Mouse (Mus musculus) CH12.LX (cell line): ENCODE measurements around the gene Narf. TPM values are rescaled to one million over a fixed set of nuclear protein-coding genes. Genes with fewer than 3 reads are reported as not detected.

Source experiments
- DNase-seq: peaks from one replicate; pipeline ENCODE4 v3.0.0-alpha.2; 2013; ENCODE audit errors: extremely low read depth
- H3K27ac ChIP-seq: 2 replicates; pipeline ENCODE4 v1.5.1; 2012; ENCODE audit warnings: low read depth, mild to moderate bottlenecking, control low read depth, moderate library complexity; ENCODE audit not compliant: insufficient read depth
- H3K27me3 ChIP-seq: replicated peaks from 2 replicates; pipeline ENCODE3; 2012; ENCODE audit warnings: inconsistent platforms
- H3K36me3 ChIP-seq, 2 experiments: replicated peaks in 1 of 2; 2 replicates each; pipeline versions ENCODE3 to v1.6.1; 2012; ENCODE audit warnings: inconsistent platforms in 1 of 2, low read length in 1 of 2, mild to moderate bottlenecking in 1 of 2, mixed read lengths in 1 of 2, moderate library complexity in 1 of 2; ENCODE audit not compliant: control insufficient read depth in 1 of 2, insufficient read depth in 1 of 2
- H3K4me1 ChIP-seq, 2 experiments: 2 replicates each; pipeline ENCODE4 v1.6.1; 2012; ENCODE audit warnings: inconsistent platforms in 1 of 2, moderate library complexity in 1 of 2; ENCODE audit not compliant: insufficient read depth in 2 of 2, control insufficient read depth in 1 of 2
- H3K4me2 ChIP-seq: 2 replicates; pipeline ENCODE4 v1.6.1; 2012; ENCODE audit warnings: low read depth, mild to moderate bottlenecking, control low read depth; ENCODE audit not compliant: poor library complexity, insufficient read depth, severe bottlenecking
- H3K4me3 ChIP-seq, 3 experiments: fragments of 150-350 bp in 1 of 3; sonication (generic) in 1 of 3; replicated peaks in 1 of 3; 2 replicates each; pipeline versions ENCODE3 to v1.5.1; 2011 to 2012; ENCODE audit warnings: low read depth in 2 of 3, low read length in 2 of 3, mild to moderate bottlenecking in 2 of 3, moderate library complexity in 2 of 3, control low read depth in 1 of 3, improper control_type of control experiment in 1 of 3, inconsistent platforms in 1 of 3, mixed read lengths in 1 of 3; ENCODE audit not compliant: poor library complexity in 1 of 3
- H3K79me2 ChIP-seq: replicated peaks from 2 replicates; pipeline ENCODE4 v1.6.1; 2012; ENCODE audit warnings: mild to moderate bottlenecking, moderate library complexity; ENCODE audit not compliant: control insufficient read depth, poor library complexity, insufficient read depth, severe bottlenecking; ENCODE audit errors: extremely low read depth
- H3K9ac ChIP-seq: 2 replicates; pipeline ENCODE4 v1.6.1; 2012; ENCODE audit warnings: low read depth, mild to moderate bottlenecking, control low read depth, moderate library complexity; ENCODE audit not compliant: insufficient read depth
- H3K9me3 ChIP-seq: replicated peaks from 2 replicates; pipeline ENCODE3; 2012; ENCODE audit warnings: low read length, inconsistent platforms, mixed read lengths
- BHLHE40 ChIP-seq: IDR thresholded peaks from 2 replicates; pipeline ENCODE4 v1.6.1; 2011; ENCODE audit warnings: mild to moderate bottlenecking, low read depth, low read length, improper control_type of control experiment
- CHD2 ChIP-seq: IDR thresholded peaks from 2 replicates; pipeline ENCODE4 v1.6.1; 2011; ENCODE audit warnings: low read length, improper control_type of control experiment
- E2F4 ChIP-seq: IDR thresholded peaks from 2 replicates; pipeline ENCODE4 v1.6.1; 2011; ENCODE audit warnings: low read depth, low read length, improper control_type of control experiment; ENCODE audit not compliant: insufficient replicate concordance
- ELF1 ChIP-seq: IDR thresholded peaks from 2 replicates; pipeline ENCODE4 v1.6.1; 2014; ENCODE audit warnings: low read depth, mild to moderate bottlenecking, inconsistent platforms, low read length, improper control_type of control experiment
- HCFC1 ChIP-seq: IDR thresholded peaks from 2 replicates; pipeline ENCODE4 v1.6.1; 2012; ENCODE audit warnings: low read depth, mild to moderate bottlenecking, inconsistent platforms, low read length, improper control_type of control experiment
- IRF4 ChIP-seq: IDR thresholded peaks from 2 replicates; pipeline ENCODE4 v1.6.1; 2014; ENCODE audit warnings: low read depth, mild to moderate bottlenecking, inconsistent platforms, low read length, improper control_type of control experiment
- KAT2A ChIP-seq: IDR thresholded peaks from 2 replicates; pipeline ENCODE4 v1.6.1; 2012; ENCODE audit warnings: low read length, improper control_type of control experiment, inconsistent platforms; ENCODE audit not compliant: insufficient replicate concordance
- MAFK ChIP-seq: IDR thresholded peaks from 2 replicates; pipeline ENCODE4 v1.6.1; 2011; ENCODE audit warnings: low read length, improper control_type of control experiment; ENCODE audit not compliant: insufficient replicate concordance
- MAX ChIP-seq: IDR thresholded peaks from 2 replicates; pipeline ENCODE4 v1.6.1; 2011; ENCODE audit warnings: low read length, improper control_type of control experiment
- MAZ ChIP-seq: IDR thresholded peaks from 2 replicates; pipeline ENCODE4 v1.6.1; 2012; ENCODE audit warnings: low read depth, mild to moderate bottlenecking, inconsistent platforms, low read length, improper control_type of control experiment, moderate library complexity
- MXI1 ChIP-seq: IDR thresholded peaks from 2 replicates; pipeline ENCODE4 v1.6.1; 2011; ENCODE audit warnings: mild to moderate bottlenecking, low read depth, low read length, improper control_type of control experiment
- MYC ChIP-seq: IDR thresholded peaks from 2 replicates; pipeline ENCODE4 v1.6.1; 2011; ENCODE audit warnings: low read depth, mild to moderate bottlenecking, improper control_type of control experiment, low read length
- NELFE ChIP-seq: IDR thresholded peaks from 2 replicates; pipeline ENCODE4 v1.6.1; 2011; ENCODE audit warnings: low read depth, low read length, improper control_type of control experiment
- NRF1 ChIP-seq: IDR thresholded peaks from 2 replicates; pipeline ENCODE4 v1.6.1; 2014; ENCODE audit warnings: low read depth, mild to moderate bottlenecking, inconsistent platforms, low read length, improper control_type of control experiment, moderate library complexity
- PAX5 ChIP-seq: IDR thresholded peaks from 2 replicates; pipeline ENCODE4 v1.6.1; 2012; ENCODE audit warnings: low read length, inconsistent platforms, mixed read lengths
- POLR2A ChIP-seq: IDR thresholded peaks from 2 replicates; pipeline ENCODE4 v1.6.1; 2011; ENCODE audit warnings: low read depth, mild to moderate bottlenecking, improper control_type of control experiment, low read length
- POLR2AphosphoS2 ChIP-seq: IDR thresholded peaks from 2 replicates; pipeline ENCODE4 v1.6.1; 2011; ENCODE audit warnings: low read depth, low read length, improper control_type of control experiment
- RAD21 ChIP-seq: IDR thresholded peaks from 2 replicates; pipeline ENCODE4 v1.6.1; 2011; ENCODE audit warnings: low read depth, mild to moderate bottlenecking, low read length, improper control_type of control experiment, moderate library complexity
- SMC3 ChIP-seq: IDR thresholded peaks from 2 replicates; pipeline ENCODE4 v1.6.1; 2011; ENCODE audit warnings: low read depth, low read length, improper control_type of control experiment
- TCF12 ChIP-seq: IDR thresholded peaks from 2 replicates; pipeline ENCODE4 v1.6.1; 2014; ENCODE audit warnings: low read depth, mild to moderate bottlenecking, inconsistent platforms, low read length, improper control_type of control experiment
- USF1 ChIP-seq: IDR thresholded peaks from 2 replicates; pipeline ENCODE4 v1.6.1; 2014; ENCODE audit warnings: low read depth, mild to moderate bottlenecking, inconsistent platforms, low read length, improper control_type of control experiment
- USF2 ChIP-seq: conservative IDR thresholded peaks from 2 replicates; pipeline ENCODE4 v1.6.1; 2011; ENCODE audit warnings: low read depth, low read length, improper control_type of control experiment
- ZC3H11A ChIP-seq: IDR thresholded peaks from 2 replicates; pipeline ENCODE4 v1.6.1; 2012; ENCODE audit warnings: low read depth, mild to moderate bottlenecking, inconsistent platforms, low read length, improper control_type of control experiment
- ZMIZ1 ChIP-seq: IDR thresholded peaks from 2 replicates; pipeline ENCODE4 v1.6.1; 2012; ENCODE audit warnings: low read depth, mild to moderate bottlenecking, inconsistent platforms, low read length, improper control_type of control experiment
- ZNF384 ChIP-seq: IDR thresholded peaks from 2 replicates; pipeline ENCODE4 v1.6.1; 2012; ENCODE audit warnings: low read depth, low read length, improper control_type of control experiment, inconsistent platforms
- dilution Hi-C: fragments of 300-500 bp; cut with MboI; formaldehyde crosslinking; loops from 2 replicates; pipeline ENCODE4 v1.14.3; 2020; ENCODE audit warnings: low sequenced_read_pairs; ENCODE audit not compliant: extremely low pct_unique_long_range_greater_than_20kb, extremely low pct_ligation_motif_present
- in situ Hi-C: fragments of 300-500 bp; cut with MboI; formaldehyde crosslinking; loops from 3 replicates; pipeline ENCODE4 v1.14.3; 2019; ENCODE audit warnings: low sequenced_read_pairs, low pct_ligation_motif_present, low pct_unique_long_range_greater_than_20kb, mixed read lengths
- polyA plus RNA-seq: library from polyadenylated mRNA; unstranded; fragments of >175 nt; gene quantifications from 2 replicates; pipeline ENCODE4 v1.2.1, GENCODE M21; 2012; ENCODE audit warnings: low read depth; ENCODE audit not compliant: insufficient read length
- total RNA-seq, 2 experiments: library from RNA; depleted of rRNA; stranded (reverse); fragments of 300-350 nt in 1 of 2; fragments of >200 nt in 1 of 2; gene quantifications; 2 replicates each; pipeline ENCODE4 v1.2.3; 2012 to 2014

Gene Narf
- total and polyA plus RNA-seq, 3 experiments, result 11.7 to 29.9 (median 26.2) TPM

DNA sequence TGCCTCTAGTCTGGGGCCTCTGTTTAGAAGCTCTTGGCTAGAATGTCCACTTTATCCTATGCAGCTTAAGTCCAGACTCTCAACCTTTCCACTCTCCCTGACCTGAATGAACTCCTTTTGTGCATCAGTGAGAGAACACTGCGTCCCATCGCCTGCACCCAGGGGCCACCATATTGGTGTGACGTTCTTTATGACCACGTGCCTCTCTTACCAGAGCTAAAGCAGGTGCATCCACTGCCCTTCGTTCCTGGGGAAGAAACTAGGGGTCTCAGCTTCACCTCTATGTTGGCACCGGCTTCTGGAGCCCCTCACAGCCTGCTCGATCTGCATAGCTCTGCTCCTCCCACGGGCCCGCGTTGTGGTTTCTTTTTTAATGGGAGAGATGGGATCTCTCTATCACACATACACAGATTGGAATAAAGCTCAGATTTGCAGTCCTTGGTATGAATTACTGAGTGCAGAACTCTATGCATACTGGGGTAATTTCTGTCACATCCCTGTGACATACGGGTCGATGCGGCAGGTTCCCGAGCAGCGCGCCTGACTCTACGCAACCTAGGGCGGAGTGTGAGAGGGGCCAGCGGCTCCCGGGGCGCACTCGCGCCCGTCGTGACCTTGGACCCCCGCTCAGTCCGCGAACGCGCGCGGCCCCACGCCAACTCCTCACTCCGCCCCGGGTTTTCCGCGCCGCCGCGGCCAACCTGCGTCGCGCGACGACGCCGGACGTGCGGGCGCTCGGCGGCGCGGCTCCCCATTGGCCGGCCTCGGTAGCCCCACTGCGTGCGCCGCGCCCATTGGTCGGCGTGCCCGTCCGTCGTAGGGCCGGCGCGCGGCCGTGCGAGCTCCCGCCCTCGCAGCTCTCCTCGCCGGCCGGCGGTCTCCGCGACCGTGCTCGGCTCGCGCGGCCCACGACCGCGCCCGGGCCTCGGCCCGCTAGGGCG lies 22.4 kb downstream of the Narf start, which contains the start of gene Foxk2:
Gene Foxk2, plus strand, starts transcription at position 831 of the 941 bp plus-strand sequence.
- peaks cover 8 to 42% of the 10 kb centered on the region in 2 experiments; a peak in 3 of 4 replicates for H3K4me1 ChIP-seq
- peak; percentile 86 for DNase-seq
- in situ Hi-C loops, result no loop called here
- TF ChIP-seq SMC3, result no peak; the same call in 1 of the 2 replicates
- peak; percentile 97 for TF ChIP-seq MAX
- TF ChIP-seq KAT2A, result peak; percentile 63; the same call in 1 of the 2 replicates
- TF ChIP-seq IRF4, result 0 out of 2 replicates have a peak, but pooled peaks have one; percentile 22
- TF ChIP-seq MYC, result peak; percentile 96
- peak; percentile 64 for TF ChIP-seq POLR2A
- TF ChIP-seq NRF1, result peak; percentile 67
- TF ChIP-seq ELF1, result peak; percentile 62
- TF ChIP-seq ZMIZ1, result no peak; the same call in 1 of the 2 replicates
- TF ChIP-seq USF2, result peak; percentile 59
- no peak for TF ChIP-seq RAD21
- no peak for TF ChIP-seq ZNF384
- no peak for TF ChIP-seq MAFK
- TF ChIP-seq E2F4, result no peak
- TF ChIP-seq NELFE, result peak; percentile 64
- 0 out of 2 replicates have a peak, but pooled peaks have one; percentile 64 for TF ChIP-seq POLR2AphosphoS2
- no peak for TF ChIP-seq PAX5
- peak; percentile 72 for TF ChIP-seq MXI1
- no peak for TF ChIP-seq ZC3H11A
- TF ChIP-seq MAZ, result 0 out of 2 replicates have a peak, but pooled peaks have one; percentile 35
- peak; percentile 58 for TF ChIP-seq BHLHE40
- peak; percentile 80 for TF ChIP-seq USF1
- TF ChIP-seq CHD2, result peak; percentile 79
- TF ChIP-seq HCFC1, result peak; percentile 48
- TF ChIP-seq TCF12, result peak; percentile 80
- TF ChIP-seq, all 38 proteins: peak for 17
- peak within 1 kb of the TSS; percentile 83 to 96 (median 84) for H3K4me3 ChIP-seq
- no peaks in the 10 kb centered on the region for H3K9me3 ChIP-seq
- H3K9ac ChIP-seq, result peak within 1 kb of the TSS; percentile 95
- peaks cover 29 to 54% of the 10 kb centered on the region in 2 experiments for H3K36me3 ChIP-seq
- dilution Hi-C loops, result no loop called here
- H3K4me2 ChIP-seq, result peak within 1 kb of the TSS; percentile 92
- H3K27me3 ChIP-seq, result no peaks in the 10 kb centered on the region
- H3K79me2 ChIP-seq, result peaks cover 44% of the 10 kb centered on the region
- peak within 1 kb of the TSS; percentile 53 for H3K27ac ChIP-seq
